Mouse (Mus musculus): ENCODE results near the gene Nrn1l.

DNA sequence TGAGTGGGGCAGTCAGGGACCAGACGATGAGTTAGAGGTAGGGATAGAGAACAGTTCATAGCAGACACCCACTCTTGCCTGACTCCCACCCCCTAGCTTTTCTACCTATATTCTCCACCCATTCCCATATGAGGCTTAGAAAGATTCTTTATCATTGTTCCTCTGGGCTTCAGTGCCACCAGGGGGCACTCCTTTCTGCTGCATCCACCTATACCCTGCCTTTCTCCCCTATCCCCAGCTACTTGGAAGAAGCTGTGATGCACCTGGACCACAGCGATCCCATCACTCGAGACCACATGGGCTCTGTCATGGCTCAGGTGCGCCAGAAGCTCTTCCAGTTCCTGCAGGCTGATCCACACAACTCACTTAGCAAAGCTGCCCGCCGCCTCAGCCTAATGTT, 935 bp upstream of the Nrn1l start:
- no peak for TF ChIP-seq POLR2A (IDR thresholded peaks at IDR 0.05; ENCODE audit: insufficient read depth, low read length)
- TF ChIP-seq CTCF (IDR thresholded peaks at IDR 0.05; ENCODE audit: low read depth, low read length), result peak; percentile 52

All from ES-Bruce4 (cell line).